Mouse (Mus musculus) hindbrain, postnatal 0 days (tissue): ENCODE measurements at regions not wholly inside any gene's neighbourhood (a gene's known extent, or its start where the extent isn't known, plus 50 kb on each side); places are given as distances from the start of the nearest gene placed in this dataset.

Experiments used
- ATAC-seq: fragments of 200-750 bp; cut with Nextera tagmentation; 2 replicates; pipeline ENCODE4 v1.8.0; 2017; ENCODE audit warnings: mild to moderate bottlenecking, moderate TSS enrichment, moderate library complexity
- DNase-seq: peaks from one replicate; pipeline ENCODE4 v3.0.0-alpha.2; 2015; ENCODE audit warnings: low spot score
- H3K27ac ChIP-seq: fragments of 300-500 bp; sonication (generic); 2 replicates; pipeline ENCODE4 v1.5.1; 2014; ENCODE audit warnings: mild to moderate bottlenecking
- H3K27me3 ChIP-seq: fragments of 300-500 bp; sonication (generic); 2 replicates; pipeline ENCODE4 v1.6.1; 2014; ENCODE audit warnings: low read length, mixed read lengths; ENCODE audit not compliant: insufficient read depth
- H3K36me3 ChIP-seq: fragments of 300-500 bp; sonication (generic); 2 replicates; pipeline ENCODE4 v1.6.1; 2014; ENCODE audit warnings: low read length, mixed read lengths; ENCODE audit not compliant: insufficient read depth
- H3K4me1 ChIP-seq: fragments of 300-500 bp; sonication (generic); 2 replicates; pipeline ENCODE4 v1.6.1; 2014; ENCODE audit warnings: antibody characterized with exemption, low read length, mixed read lengths; ENCODE audit not compliant: insufficient read depth
- H3K4me2 ChIP-seq: fragments of 300-500 bp; sonication (generic); 2 replicates; pipeline ENCODE4 v1.6.1; 2014; ENCODE audit warnings: low read depth, mild to moderate bottlenecking, low read length, moderate library complexity, mixed read lengths
- H3K4me3 ChIP-seq: fragments of 300-500 bp; sonication (generic); 2 replicates; pipeline ENCODE4 v1.5.1; 2014; ENCODE audit warnings: low read length
- H3K9ac ChIP-seq: fragments of 300-500 bp; sonication (generic); replicated peaks from 2 replicates; pipeline ENCODE4 v1.6.1; 2014; ENCODE audit warnings: mild to moderate bottlenecking, low read length, moderate library complexity, mixed read lengths
- H3K9me3 ChIP-seq: fragments of 300-500 bp; sonication (generic); 2 replicates; pipeline ENCODE4 v1.6.1; 2016; ENCODE audit warnings: low read length, mixed read lengths
- CTCF ChIP-seq: IDR thresholded peaks from 2 replicates; pipeline ENCODE4 v1.5.1; 2016; ENCODE audit warnings: antibody characterized with exemption, control low read depth, low read depth
- WGBS: fragments of 180-500 bp; shearing (Covaris S2); extraction: QIAGEN DNeasy Blood & Tissue Kit; methylation state at CpG from one replicate; pipeline ENCODE4 v1.1.7; 2014; 5-methylcytosine and 5-hydroxymethylcytosine counted together

- DNase-seq (no peak), ATAC-seq (no peak)
- no peaks in the 10 kb centered on the region for H3K27me3 ChIP-seq
- 90% methylated on average over 8 of the region's 8 CpGs for WGBS
- no peak for TF ChIP-seq CTCF
- H3K27ac ChIP-seq = no peak overlapping the region
- H3K9me3 ChIP-seq = no peaks in the 10 kb centered on the region
- H3K36me3 ChIP-seq = no peaks in the 10 kb centered on the region
- no peaks in the 10 kb centered on the region for H3K4me1 ChIP-seq
- no peak overlapping the region for H3K4me3 ChIP-seq
- H3K9ac ChIP-seq = no peak overlapping the region
- H3K4me2 ChIP-seq = no peak overlapping the region
These were observed 172.2 kb upstream of the Tank start for GRCm38 (mm10) chr2:61406104-61406751.

GRCm38 (mm10) chr2:61405261-61405660 is 173.1 kb upstream of the Tank start:
- no peak for TF ChIP-seq CTCF
- Histone ChIP-seq H3K4me1 (no peaks in the 10 kb centered on the region), H3K27me3 (no peaks in the 10 kb centered on the region), H3K36me3 (no peaks in the 10 kb centered on the region), H3K4me3 (no peak overlapping the region), H3K4me2 (no peak overlapping the region), H3K9ac (no peak overlapping the region), H3K27ac (no peak overlapping the region), H3K9me3 (no peaks in the 10 kb centered on the region)
- WGBS = 73% methylated on average over 4 of the region's 4 CpGs
- DNase-seq (no peak), ATAC-seq (no peak)

- ATAC-seq (peak; percentile 38), DNase-seq (peak; percentile 33)
- Histone ChIP-seq H3K4me1 (no peaks in the 10 kb centered on the region), H3K4me3 (peak overlapping the region; percentile 39), H3K4me2 (peak overlapping the region; percentile 81), H3K36me3 (no peaks in the 10 kb centered on the region), H3K27ac (no peak overlapping the region), H3K9me3 (no peaks in the 10 kb centered on the region), H3K27me3 (no peaks in the 10 kb centered on the region), H3K9ac (peak overlapping the region; percentile 47)
- WGBS = 7% methylated on average over 15 of the region's 15 CpGs
- TF ChIP-seq CTCF = no peak
These were observed 175.5 kb upstream of the Tank start for GRCm38 (mm10) chr2:61402588-61403487.

GRCm38 (mm10) chr2:61401636-61402587 is 176.5 kb upstream of the Tank start:
- no peaks in the 10 kb centered on the region for H3K9me3 ChIP-seq
- no peaks in the 10 kb centered on the region for H3K36me3 ChIP-seq
- peak; percentile 62 for TF ChIP-seq CTCF
- peak overlapping the region; percentile 39 for H3K4me3 ChIP-seq
- no peak overlapping the region for H3K27ac ChIP-seq
- WGBS = 2% methylated on average over 20 of the region's 21 CpGs
- peak overlapping the region; percentile 81 for H3K4me2 ChIP-seq
- ATAC-seq = peak; percentile 79
- peak; percentile 84 for DNase-seq
- H3K9ac ChIP-seq = peak overlapping the region; percentile 41
- H3K27me3 ChIP-seq = no peaks in the 10 kb centered on the region
- H3K4me1 ChIP-seq = no peaks in the 10 kb centered on the region

GRCm38 (mm10) chr2:61398633-61399032 is 179.8 kb upstream of the Tank start:
- no peaks in the 10 kb centered on the region for H3K4me1 ChIP-seq
- DNase-seq (peak; percentile 32), ATAC-seq (no peak)
- H3K4me3 ChIP-seq = no peak overlapping the region
- TF ChIP-seq CTCF = no peak
- no peaks in the 10 kb centered on the region for H3K9me3 ChIP-seq
- WGBS = 45% methylated on average over 9 of the region's 9 CpGs
- H3K27ac ChIP-seq = no peak overlapping the region
- no peaks in the 10 kb centered on the region for H3K27me3 ChIP-seq
- no peaks in the 10 kb centered on the region for H3K36me3 ChIP-seq
- H3K4me2 ChIP-seq = no peak overlapping the region
- H3K9ac ChIP-seq = no peak overlapping the region

GRCm38 (mm10) chr2:61389622-61390021 is 188.8 kb upstream of the Tank start:
- H3K4me2 ChIP-seq = no peak overlapping the region

More at GRCm38 (mm10) chr2:61389622-61390021, 188.8 kb upstream of the Tank start:
- Histone ChIP-seq H3K9me3 (peaks cover 2% of the 10 kb centered on the region; the same call in 1 of the 2 replicates), H3K27me3 (no peaks in the 10 kb centered on the region), H3K4me3 (no peak overlapping the region), H3K9ac (no peak overlapping the region), H3K4me1 (no peaks in the 10 kb centered on the region; the same call in 1 of the 2 replicates), H3K27ac (no peak overlapping the region), H3K36me3 (no peaks in the 10 kb centered on the region)
- ATAC-seq = no peak
- no peak for TF ChIP-seq CTCF
- no peak for DNase-seq
